Mouse (Mus musculus): ENCODE data around the gene Aqp9. TPM values are rescaled to one million over a fixed set of nuclear protein-coding genes. Genes with fewer than 3 reads are reported as not detected.
"Not testable (repeated sequence)": the region's sequence is repeated elsewhere in the genome, so short reads cannot be mapped to it uniquely, and the experiment has no call there.

The Aqp9 gene
- polyA plus RNA-seq, 1 experiment from 2014 or later: 0.37 TPM

DNA sequence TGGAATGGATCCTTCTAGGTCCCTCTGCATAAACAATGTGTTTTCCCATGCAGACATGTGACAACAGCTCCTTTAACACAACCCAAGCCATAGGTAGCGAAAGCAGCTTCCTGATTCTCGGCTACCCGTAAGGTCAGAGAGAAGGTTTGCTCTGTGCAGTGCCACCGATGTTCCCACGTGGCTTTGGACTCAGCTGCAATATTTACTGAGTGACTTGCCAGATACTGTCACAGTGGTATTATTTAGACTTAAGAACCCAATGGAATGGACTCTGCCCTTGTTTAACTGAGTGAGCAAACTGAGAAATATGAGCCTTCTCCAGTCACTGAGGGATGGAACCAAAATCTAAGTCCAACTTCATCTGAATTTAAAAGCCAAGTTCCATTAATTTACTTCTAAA lies 35.3 kb downstream of the Aqp9 start:
- ATAC-seq (no peak), DNase-seq (ENCODE audit: low spot score) (no peak)
- H3K4me2 ChIP-seq (ENCODE audit: low read length): no peak overlapping the region
- H3K9me3 ChIP-seq (replicated peaks; ENCODE audit: control insufficient read depth, low read length): no peaks in the 10 kb centered on the region
- H3K4me3 ChIP-seq (ENCODE audit: low read depth, low read length): no peak overlapping the region
- WGBS: 89% methylated on average over 5 of the region's 5 CpGs
- no peaks in the 10 kb centered on the region for H3K36me3 ChIP-seq (ENCODE audit: control insufficient read depth, insufficient read depth, low read length)
- H3K27me3 ChIP-seq (replicated peaks; ENCODE audit: control insufficient read depth, insufficient read depth, low read length): no peaks in the 10 kb centered on the region
- no peak overlapping the region for H3K9ac ChIP-seq (ENCODE audit: low read length)
- H3K27ac ChIP-seq (ENCODE audit: low read depth, low read length): no peak overlapping the region
- no peaks in the 10 kb centered on the region for H3K4me1 ChIP-seq (ENCODE audit: control insufficient read depth, insufficient read depth, low read length)

DNA sequence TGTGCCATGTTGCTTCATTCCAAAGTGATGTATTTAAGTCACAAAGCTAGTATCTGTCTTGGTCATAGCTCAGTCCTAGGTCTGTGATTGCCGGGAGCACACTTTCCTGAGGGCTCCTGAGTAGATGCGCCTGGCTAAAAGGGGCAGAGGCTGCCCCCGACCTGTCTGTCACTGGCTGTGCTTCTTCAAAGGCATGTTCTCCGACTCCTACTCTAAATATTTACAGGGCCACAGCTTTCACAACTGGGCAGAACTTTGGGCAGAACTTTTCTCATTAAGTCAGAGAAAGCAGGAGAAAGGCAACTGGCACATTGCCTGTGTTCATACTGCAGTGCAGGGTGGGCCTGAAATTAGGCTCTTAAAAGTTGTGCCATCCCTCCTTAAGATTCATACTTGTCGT lies 36.7 kb downstream of the Aqp9 start:
- DNase-seq (ENCODE audit: low spot score) (no peak), ATAC-seq (no peak)
- Histone ChIP-seq H3K27ac (ENCODE audit: low read depth, low read length) (no peak overlapping the region), H3K27me3 (replicated peaks; ENCODE audit: control insufficient read depth, insufficient read depth, low read length) (no peaks in the 10 kb centered on the region), H3K4me2 (ENCODE audit: low read length) (no peak overlapping the region), H3K4me1 (ENCODE audit: control insufficient read depth, insufficient read depth, low read length) (no peaks in the 10 kb centered on the region), H3K9ac (ENCODE audit: low read length) (no peak overlapping the region), H3K4me3 (ENCODE audit: low read depth, low read length) (no peak overlapping the region), H3K9me3 (replicated peaks; ENCODE audit: control insufficient read depth, low read length) (no peaks in the 10 kb centered on the region), H3K36me3 (ENCODE audit: control insufficient read depth, insufficient read depth, low read length) (no peaks in the 10 kb centered on the region)
- 84% methylated on average over 5 of the region's 5 CpGs for WGBS

DNA sequence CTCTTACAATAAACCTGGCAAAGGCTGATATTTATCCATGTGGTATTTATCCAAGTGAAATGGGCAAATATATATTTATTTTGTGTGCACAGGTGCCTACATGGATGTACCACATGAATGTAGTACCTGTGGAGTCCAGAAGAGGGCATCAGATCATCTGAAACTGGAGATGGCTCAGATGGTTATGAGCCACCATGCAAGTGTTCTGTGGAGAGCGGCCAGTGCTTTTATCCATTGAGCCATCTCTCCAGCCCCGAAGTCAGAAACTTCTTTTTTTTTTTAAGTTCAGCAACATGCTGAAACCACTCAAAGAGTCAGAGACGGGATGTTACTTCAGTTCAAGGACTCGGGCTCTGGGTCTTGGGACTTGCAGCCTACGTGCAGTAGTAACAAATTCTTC lies 39.6 kb downstream of the Aqp9 start:
- Histone ChIP-seq H3K27me3 (replicated peaks; ENCODE audit: control insufficient read depth, insufficient read depth, low read length) (no peaks in the 10 kb centered on the region), H3K4me2 (ENCODE audit: low read length) (no peak overlapping the region), H3K4me1 (ENCODE audit: control insufficient read depth, insufficient read depth, low read length) (no peaks in the 10 kb centered on the region), H3K9me3 (replicated peaks; ENCODE audit: control insufficient read depth, low read length) (no peaks in the 10 kb centered on the region), H3K4me3 (ENCODE audit: low read depth, low read length) (no peak overlapping the region), H3K9ac (ENCODE audit: low read length) (no peak overlapping the region), H3K36me3 (ENCODE audit: control insufficient read depth, insufficient read depth, low read length) (no peaks in the 10 kb centered on the region), H3K27ac (ENCODE audit: low read depth, low read length) (no peak overlapping the region)
- ATAC-seq: no peak
- DNase-seq (ENCODE audit: low spot score): peak; percentile 74
- WGBS: 56% methylated on average over 5 of the region's 5 CpGs

DNA sequence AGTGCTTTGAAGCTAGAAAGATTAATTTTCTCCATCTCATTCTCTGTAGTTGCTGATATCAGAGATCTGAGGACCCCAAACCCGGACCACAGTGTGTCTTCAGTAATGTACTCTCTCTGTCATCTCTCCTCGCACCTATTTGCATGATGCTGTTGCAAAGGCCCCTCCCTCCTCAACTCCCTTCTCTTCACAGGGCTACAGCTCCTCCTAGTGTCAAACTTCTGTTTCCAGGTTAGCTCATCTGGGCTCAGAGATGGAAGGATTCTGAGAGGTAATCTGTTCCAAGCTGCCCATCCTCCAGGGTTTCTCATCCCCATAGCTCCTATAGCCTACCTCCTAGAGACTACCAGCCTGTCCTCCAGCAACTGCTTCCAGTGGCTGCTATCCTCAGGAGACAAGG lies 42.3 kb downstream of the Aqp9 start:
- 35% methylated on average over 2 of the region's 2 CpGs for WGBS
- Histone ChIP-seq H3K9me3 (replicated peaks; ENCODE audit: control insufficient read depth, low read length) (no peaks in the 10 kb centered on the region), H3K27ac (ENCODE audit: low read depth, low read length) (no peak overlapping the region), H3K4me1 (ENCODE audit: control insufficient read depth, insufficient read depth, low read length) (no peaks in the 10 kb centered on the region), H3K27me3 (replicated peaks; ENCODE audit: control insufficient read depth, insufficient read depth, low read length) (no peaks in the 10 kb centered on the region), H3K4me3 (ENCODE audit: low read depth, low read length) (no peak overlapping the region), H3K4me2 (ENCODE audit: low read length) (no peak overlapping the region), H3K36me3 (ENCODE audit: control insufficient read depth, insufficient read depth, low read length) (no peaks in the 10 kb centered on the region), H3K9ac (ENCODE audit: low read length) (no peak overlapping the region)
- DNase-seq (ENCODE audit: low spot score) (no peak), ATAC-seq (no peak)

DNA sequence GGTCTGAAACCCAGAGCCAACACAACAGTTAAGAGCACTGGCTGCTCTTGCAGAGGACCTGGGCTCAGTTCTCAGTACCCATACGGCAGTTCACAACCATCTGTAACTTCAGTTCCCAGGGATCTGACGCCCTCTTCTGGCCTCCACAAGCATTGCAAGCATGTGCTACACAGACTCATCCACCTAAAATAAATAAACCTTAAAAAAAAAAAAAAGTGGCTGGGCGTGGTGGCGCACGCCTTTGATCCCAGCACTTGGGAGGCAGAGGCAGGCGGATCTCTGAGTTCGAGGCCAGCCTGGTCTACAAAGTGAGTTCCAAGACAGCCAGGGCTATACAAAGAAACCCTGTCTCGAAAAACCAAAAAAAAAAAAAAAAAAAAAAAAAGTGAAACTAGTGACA lies 45.4 kb downstream of the Aqp9 start:
- not testable (repeated sequence) for H3K4me3 ChIP-seq (ENCODE audit: low read depth, low read length); H3K36me3 ChIP-seq (ENCODE audit: control insufficient read depth, insufficient read depth, low read length); DNase-seq (ENCODE audit: low spot score); H3K27ac ChIP-seq (ENCODE audit: low read depth, low read length); H3K9ac ChIP-seq (ENCODE audit: low read length); H3K4me2 ChIP-seq (ENCODE audit: low read length); H3K4me1 ChIP-seq (ENCODE audit: control insufficient read depth, insufficient read depth, low read length); ATAC-seq; H3K9me3 ChIP-seq (replicated peaks; ENCODE audit: control insufficient read depth, low read length); H3K27me3 ChIP-seq (replicated peaks; ENCODE audit: control insufficient read depth, insufficient read depth, low read length)
- WGBS: 91% methylated on average over 7 of the region's 8 CpGs

DNA sequence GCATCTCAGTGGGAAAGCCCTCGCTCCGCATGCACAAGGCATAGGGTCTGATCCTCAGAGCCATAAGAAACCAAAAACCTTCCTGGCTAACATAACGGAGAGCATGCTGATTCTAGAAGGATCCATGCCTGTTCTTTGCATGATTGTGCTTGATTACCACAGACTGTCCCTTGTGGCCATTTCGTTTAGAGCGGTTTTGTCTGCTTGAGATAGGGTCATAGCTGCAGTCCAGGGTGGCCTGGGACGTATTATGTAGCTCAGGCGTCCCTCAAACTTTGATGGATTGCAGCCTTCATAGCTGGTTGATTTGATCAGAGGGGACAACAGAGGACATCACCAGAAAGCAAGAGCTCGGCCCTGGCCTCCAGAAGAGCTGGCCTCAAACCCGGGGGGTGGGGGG lies 47.6 kb downstream of the Aqp9 start:
- H3K27ac ChIP-seq (ENCODE audit: low read depth, low read length): no peak overlapping the region
- DNase-seq (ENCODE audit: low spot score) (no peak), ATAC-seq (no peak)
- H3K36me3 ChIP-seq (ENCODE audit: control insufficient read depth, insufficient read depth, low read length): no peaks in the 10 kb centered on the region
- no peak overlapping the region for H3K9ac ChIP-seq (ENCODE audit: low read length)
- no peaks in the 10 kb centered on the region for H3K27me3 ChIP-seq (replicated peaks; ENCODE audit: control insufficient read depth, insufficient read depth, low read length)
- no peaks in the 10 kb centered on the region for H3K4me1 ChIP-seq (ENCODE audit: control insufficient read depth, insufficient read depth, low read length)
- H3K9me3 ChIP-seq (replicated peaks; ENCODE audit: control insufficient read depth, low read length): no peaks in the 10 kb centered on the region
- H3K4me2 ChIP-seq (ENCODE audit: low read length): no peak overlapping the region
- H3K4me3 ChIP-seq (ENCODE audit: low read depth, low read length): no peak overlapping the region
- 85% methylated on average over 9 of the region's 9 CpGs for whole genome bisulfite sequencing

DNA sequence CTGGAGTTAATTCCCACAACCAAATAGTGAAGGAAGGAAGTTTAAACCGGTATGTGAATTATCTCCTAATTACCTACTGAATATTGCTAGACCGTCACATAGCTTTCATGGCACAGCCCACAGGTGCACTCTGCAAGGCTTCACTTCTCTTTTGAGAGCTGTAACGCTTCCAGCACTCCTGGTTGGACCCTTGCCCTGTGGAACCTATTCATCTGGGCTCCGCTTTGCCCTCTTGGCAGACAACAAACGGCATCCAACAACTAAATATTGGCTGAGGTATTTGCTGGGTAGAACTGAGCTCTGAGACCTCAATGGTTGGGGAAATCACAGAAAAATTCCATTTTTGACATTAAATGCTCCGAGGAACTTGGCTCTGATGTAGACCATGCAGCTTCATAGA lies 55.3 kb downstream of the Aqp9 start:
- Histone ChIP-seq H3K4me2 (ENCODE audit: low read length) (no peak overlapping the region), H3K9ac (ENCODE audit: low read length) (no peak overlapping the region), H3K27me3 (replicated peaks; ENCODE audit: control insufficient read depth, insufficient read depth, low read length) (no peaks in the 10 kb centered on the region), H3K4me3 (ENCODE audit: low read depth, low read length) (no peak overlapping the region), H3K36me3 (ENCODE audit: control insufficient read depth, insufficient read depth, low read length) (no peaks in the 10 kb centered on the region), H3K27ac (ENCODE audit: low read depth, low read length) (no peak overlapping the region), H3K4me1 (ENCODE audit: control insufficient read depth, insufficient read depth, low read length) (no peaks in the 10 kb centered on the region), H3K9me3 (replicated peaks; ENCODE audit: control insufficient read depth, low read length) (no peaks in the 10 kb centered on the region)
- DNase-seq (ENCODE audit: low spot score) (no peak), ATAC-seq (no peak)
- WGBS: 72% methylated on average over 6 of the region's 6 CpGs

DNA sequence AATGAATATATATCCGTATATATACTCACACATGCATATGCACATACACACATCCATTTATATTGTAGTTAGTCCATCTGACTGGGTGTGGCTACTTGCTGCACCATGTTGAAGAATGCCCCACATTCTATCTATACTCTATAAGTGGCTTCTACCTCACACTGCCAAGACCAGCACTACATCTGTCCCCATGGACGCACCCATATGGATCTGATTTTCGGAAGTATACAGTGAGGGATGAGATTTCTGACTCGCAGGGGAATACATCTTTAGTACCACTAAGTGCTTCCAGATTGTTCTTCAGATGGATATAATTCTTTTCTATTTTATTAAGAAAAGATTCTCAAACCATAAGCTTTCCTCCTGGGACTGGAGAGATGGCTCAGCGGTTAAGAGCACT lies 65.0 kb downstream of the Aqp9 start:
- Histone ChIP-seq H3K27ac (ENCODE audit: low read depth, low read length) (no peak overlapping the region), H3K27me3 (replicated peaks; ENCODE audit: control insufficient read depth, insufficient read depth, low read length) (no peaks in the 10 kb centered on the region), H3K36me3 (ENCODE audit: control insufficient read depth, insufficient read depth, low read length) (no peaks in the 10 kb centered on the region), H3K4me2 (ENCODE audit: low read length) (no peak overlapping the region), H3K4me1 (ENCODE audit: control insufficient read depth, insufficient read depth, low read length) (no peaks in the 10 kb centered on the region), H3K9me3 (replicated peaks; ENCODE audit: control insufficient read depth, low read length) (no peaks in the 10 kb centered on the region), H3K9ac (ENCODE audit: low read length) (no peak overlapping the region), H3K4me3 (ENCODE audit: low read depth, low read length) (no peak overlapping the region)
- DNase-seq (ENCODE audit: low spot score): no peak
- WGBS: 90% methylated on average over 5 of the region's 5 CpGs
- ATAC-seq: no peak

DNA sequence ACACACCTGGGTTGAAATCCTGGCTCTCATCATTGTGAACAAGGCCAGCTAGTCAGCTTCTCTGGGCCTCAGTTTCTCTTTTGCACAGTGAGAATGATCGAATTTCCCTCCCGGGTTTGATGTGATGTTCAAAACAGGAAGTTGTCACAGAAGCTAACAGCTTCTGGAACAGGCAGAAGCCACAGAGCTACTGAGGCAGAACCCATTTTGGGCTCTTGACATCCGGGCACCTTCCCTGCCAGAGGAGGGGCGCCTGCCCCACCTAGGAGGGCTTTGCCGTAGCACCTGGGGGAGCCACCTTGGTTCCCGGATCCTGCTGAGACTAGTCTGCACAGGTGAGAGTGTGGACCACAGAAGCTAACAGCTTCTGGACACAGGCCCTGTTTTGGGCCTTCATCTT lies 74.4 kb downstream of the Aqp9 start:
- H3K9me3 ChIP-seq (replicated peaks; ENCODE audit: control insufficient read depth, low read length): no peaks in the 10 kb centered on the region
- no peak overlapping the region for H3K4me3 ChIP-seq (ENCODE audit: low read depth, low read length)
- no peaks in the 10 kb centered on the region for H3K27me3 ChIP-seq (replicated peaks; ENCODE audit: control insufficient read depth, insufficient read depth, low read length)
- no peaks in the 10 kb centered on the region for H3K36me3 ChIP-seq (ENCODE audit: control insufficient read depth, insufficient read depth, low read length)
- H3K9ac ChIP-seq (ENCODE audit: low read length): no peak overlapping the region
- no peak overlapping the region for H3K27ac ChIP-seq (ENCODE audit: low read depth, low read length)
- 95% methylated on average over 6 of the region's 6 CpGs for WGBS
- DNase-seq (ENCODE audit: low spot score) (no peak), ATAC-seq (no peak)
- no peak overlapping the region for H3K4me2 ChIP-seq (ENCODE audit: low read length)
- no peaks in the 10 kb centered on the region for H3K4me1 ChIP-seq (ENCODE audit: control insufficient read depth, insufficient read depth, low read length)

DNA sequence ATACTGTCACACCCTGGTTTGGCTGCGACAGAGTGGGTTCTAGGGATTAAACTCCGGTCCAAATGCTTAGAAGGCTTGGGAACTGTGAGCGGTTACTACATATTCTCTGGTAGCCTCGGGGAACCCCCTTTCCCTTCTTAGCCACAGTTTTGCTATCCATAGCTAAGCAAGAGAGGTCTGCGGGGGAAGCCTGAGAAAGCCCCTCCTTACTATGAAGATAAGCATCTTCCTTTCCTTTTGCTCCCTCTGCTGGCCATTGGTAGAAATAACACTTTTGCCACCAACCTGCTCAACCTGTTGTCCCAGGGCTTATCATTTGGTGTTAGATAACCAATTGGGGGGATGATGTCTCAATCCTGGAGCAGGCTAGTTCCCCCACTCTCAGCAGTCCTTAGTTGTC lies 76.4 kb downstream of the Aqp9 start:
- H3K9ac ChIP-seq (ENCODE audit: low read length): no peak overlapping the region
- no peak overlapping the region for H3K4me2 ChIP-seq (ENCODE audit: low read length)
- no peaks in the 10 kb centered on the region for H3K27me3 ChIP-seq (replicated peaks; ENCODE audit: control insufficient read depth, insufficient read depth, low read length)
- no peak overlapping the region for H3K4me3 ChIP-seq (ENCODE audit: low read depth, low read length)
- ATAC-seq: no peak
- no peaks in the 10 kb centered on the region for H3K36me3 ChIP-seq (ENCODE audit: control insufficient read depth, insufficient read depth, low read length)
- no peaks in the 10 kb centered on the region for H3K4me1 ChIP-seq (ENCODE audit: control insufficient read depth, insufficient read depth, low read length)
- H3K9me3 ChIP-seq (replicated peaks; ENCODE audit: control insufficient read depth, low read length): no peaks in the 10 kb centered on the region
- no peak overlapping the region for H3K27ac ChIP-seq (ENCODE audit: low read depth, low read length)
- 75% methylated on average over 5 of the region's 5 CpGs for WGBS
- peak; percentile 86 for DNase-seq (ENCODE audit: low spot score)
